Mouse (Mus musculus): Measurements from ENCODE around the gene C130050O18Rik. TPM values are rescaled to one million over a fixed set of nuclear protein-coding genes. Genes with fewer than 3 reads are reported as not detected.

The C130050O18Rik gene
- polyA plus RNA-seq, 1 experiment, result 0.25 TPM

DNA sequence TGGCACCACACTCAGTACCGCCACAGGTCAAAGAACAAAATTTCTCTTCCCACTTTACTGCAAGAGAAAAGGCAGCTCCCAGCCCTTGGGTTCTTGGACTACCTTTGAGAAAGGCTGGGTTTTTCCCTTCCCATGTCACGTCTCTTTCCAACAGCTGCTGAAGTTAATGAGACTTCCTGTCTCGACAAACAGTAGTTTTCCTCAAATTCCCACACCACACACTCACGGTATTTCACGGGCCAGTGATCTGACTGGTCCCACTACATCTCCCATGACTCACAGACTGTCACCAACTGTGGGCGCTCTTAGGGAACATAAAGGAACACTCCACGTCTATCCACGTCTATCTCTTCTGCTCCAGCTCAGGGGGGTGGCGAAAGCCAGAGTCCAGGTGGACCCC, 20.1 kb downstream of the C130050O18Rik start:
- Histone ChIP-seq H3K79me2 (ENCODE audit: control insufficient read depth, insufficient read depth) (no peaks in the 10 kb centered on the region), H3K36me3 (ENCODE audit: control insufficient read depth, insufficient read depth) (no peaks in the 10 kb centered on the region), H3K4me2 (ENCODE audit: low read depth) (peak overlapping the region; percentile 80), H3K27me3 (ENCODE audit: control insufficient read depth, insufficient read depth, insufficient read length) (no peaks in the 10 kb centered on the region), H3ac (ENCODE audit: control insufficient read depth, insufficient read length) (no peak overlapping the region), H3K4me3 (no peak overlapping the region)
- TF ChIP-seq REST (IDR thresholded peaks at IDR 0.05; ENCODE audit: insufficient read depth, insufficient read length), result no peak
- TF ChIP-seq TCF3 (IDR thresholded peaks at IDR 0.05; ENCODE audit: insufficient read length, low read depth), result no peak
- no peak for TF ChIP-seq SRF (IDR thresholded peaks at IDR 0.05; ENCODE audit: control insufficient read depth, insufficient read length, low read depth)
- TF ChIP-seq E2F4 (IDR thresholded peaks at IDR 0.05; ENCODE audit: insufficient read depth), result no peak
- no peak for TF ChIP-seq MYOG (IDR thresholded peaks at IDR 0.05; ENCODE audit: control insufficient read depth in 1 of 3, insufficient read depth in 1 of 3, insufficient read length in 2 of 3, low read depth in 2 of 3)
- no peak for TF ChIP-seq TCF12 (IDR thresholded peaks at IDR 0.05; ENCODE audit: insufficient read depth, poor library complexity, severe bottlenecking)
- no peak for TF ChIP-seq CEBPB (IDR thresholded peaks at IDR 0.05; ENCODE audit: insufficient read depth, poor library complexity, severe bottlenecking)
- TF ChIP-seq MYOD1 (IDR thresholded peaks at IDR 0.05; ENCODE audit: control insufficient read depth in 1 of 3, insufficient read length in 2 of 3, low read depth in 2 of 3), result no peak
- no peak for TF ChIP-seq POLR2A (IDR thresholded peaks at IDR 0.05; ENCODE audit: insufficient read length, low read depth)
- no peak for TF ChIP-seq USF1 (IDR thresholded peaks at IDR 0.05; ENCODE audit: low read depth)
- no peak for TF ChIP-seq POLR2AphosphoS2 (IDR thresholded peaks at IDR 0.05; ENCODE audit: insufficient read length, low read depth)
- TF ChIP-seq MAX (IDR thresholded peaks at IDR 0.05; ENCODE audit: low read depth), result no peak

DNA sequence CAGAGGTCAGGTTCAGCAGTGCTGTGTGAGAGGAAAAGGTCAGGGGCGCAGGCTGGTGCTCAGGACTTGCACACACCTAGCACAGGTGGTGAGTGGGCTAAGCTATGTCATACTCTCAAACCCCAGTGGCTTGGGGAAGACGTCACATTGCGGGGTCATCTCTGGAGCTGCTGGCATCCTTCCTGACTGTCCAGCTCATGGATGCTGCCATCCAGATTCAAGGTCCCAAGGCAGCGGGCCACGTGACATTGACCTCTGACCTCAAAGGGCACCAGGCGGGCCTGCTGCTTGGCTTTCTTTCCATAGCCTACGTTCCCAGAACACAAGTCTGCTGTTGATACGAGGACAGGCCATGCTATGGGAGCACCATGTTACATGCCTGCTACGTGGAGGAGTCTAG, 21.9 kb downstream of the C130050O18Rik start:
- Histone ChIP-seq H3K79me2 (ENCODE audit: control insufficient read depth, insufficient read depth) (no peaks in the 10 kb centered on the region), H3K36me3 (ENCODE audit: control insufficient read depth, insufficient read depth) (no peaks in the 10 kb centered on the region), H3K4me2 (ENCODE audit: low read depth) (no peak overlapping the region), H3K27me3 (ENCODE audit: control insufficient read depth, insufficient read depth, insufficient read length) (no peaks in the 10 kb centered on the region), H3K4me3 (no peak overlapping the region), H3ac (ENCODE audit: control insufficient read depth, insufficient read length) (no peak overlapping the region)
- TF ChIP-seq POLR2A (IDR thresholded peaks at IDR 0.05; ENCODE audit: insufficient read length, low read depth), result no peak
- TF ChIP-seq MAX (IDR thresholded peaks at IDR 0.05; ENCODE audit: low read depth), result no peak
- TF ChIP-seq USF1 (IDR thresholded peaks at IDR 0.05; ENCODE audit: low read depth), result no peak

DNA sequence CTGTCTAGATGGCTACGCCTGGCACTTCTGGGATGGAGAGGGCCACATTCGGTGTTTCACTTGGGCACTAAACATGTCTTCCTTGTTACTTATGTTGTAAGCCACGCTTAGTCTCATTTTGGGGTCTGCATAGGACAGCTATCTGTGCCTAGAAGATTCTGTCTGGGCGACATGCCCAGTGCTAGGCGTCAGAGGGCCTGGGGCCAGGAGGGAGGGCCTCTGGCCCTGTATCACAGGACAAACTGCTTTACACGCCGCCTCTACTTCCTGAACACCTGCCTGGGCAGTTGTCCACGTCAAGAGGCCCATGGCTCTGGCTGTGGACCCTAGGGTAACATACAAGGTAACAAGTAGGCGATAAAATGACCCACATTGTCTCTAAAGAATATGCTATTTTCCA, 22.9 kb downstream of the C130050O18Rik start:
- Histone ChIP-seq H3K27me3 (ENCODE audit: control insufficient read depth, insufficient read depth, insufficient read length) (no peaks in the 10 kb centered on the region), H3K79me2 (ENCODE audit: control insufficient read depth, insufficient read depth) (no peaks in the 10 kb centered on the region), H3K4me2 (ENCODE audit: low read depth) (no peak overlapping the region), H3K4me3 (no peak overlapping the region), H3ac (ENCODE audit: control insufficient read depth, insufficient read length) (no peak overlapping the region), H3K36me3 (ENCODE audit: control insufficient read depth, insufficient read depth) (no peaks in the 10 kb centered on the region)
- TF ChIP-seq E2F4 (IDR thresholded peaks at IDR 0.05; ENCODE audit: insufficient read depth) (no peak), POLR2A (IDR thresholded peaks at IDR 0.05; ENCODE audit: insufficient read length, low read depth) (no peak), CEBPB (IDR thresholded peaks at IDR 0.05; ENCODE audit: insufficient read depth, poor library complexity, severe bottlenecking) (no peak), POLR2AphosphoS2 (IDR thresholded peaks at IDR 0.05; ENCODE audit: insufficient read length, low read depth) (no peak), MYOD1 (IDR thresholded peaks at IDR 0.05; ENCODE audit: control insufficient read depth in 1 of 3, insufficient read length in 2 of 3, low read depth in 2 of 3) (no peak), REST (IDR thresholded peaks at IDR 0.05; ENCODE audit: insufficient read depth, insufficient read length) (no peak), TCF3 (IDR thresholded peaks at IDR 0.05; ENCODE audit: insufficient read length, low read depth) (no peak), USF1 (IDR thresholded peaks at IDR 0.05; ENCODE audit: low read depth) (no peak), TCF12 (IDR thresholded peaks at IDR 0.05; ENCODE audit: insufficient read depth, poor library complexity, severe bottlenecking) (no peak), MAX (IDR thresholded peaks at IDR 0.05; ENCODE audit: low read depth) (no peak), SRF (IDR thresholded peaks at IDR 0.05; ENCODE audit: control insufficient read depth, insufficient read length, low read depth) (no peak), MYOG (IDR thresholded peaks at IDR 0.05; ENCODE audit: control insufficient read depth in 1 of 3, insufficient read depth in 1 of 3, insufficient read length in 2 of 3, low read depth in 2 of 3) (no peak)

DNA sequence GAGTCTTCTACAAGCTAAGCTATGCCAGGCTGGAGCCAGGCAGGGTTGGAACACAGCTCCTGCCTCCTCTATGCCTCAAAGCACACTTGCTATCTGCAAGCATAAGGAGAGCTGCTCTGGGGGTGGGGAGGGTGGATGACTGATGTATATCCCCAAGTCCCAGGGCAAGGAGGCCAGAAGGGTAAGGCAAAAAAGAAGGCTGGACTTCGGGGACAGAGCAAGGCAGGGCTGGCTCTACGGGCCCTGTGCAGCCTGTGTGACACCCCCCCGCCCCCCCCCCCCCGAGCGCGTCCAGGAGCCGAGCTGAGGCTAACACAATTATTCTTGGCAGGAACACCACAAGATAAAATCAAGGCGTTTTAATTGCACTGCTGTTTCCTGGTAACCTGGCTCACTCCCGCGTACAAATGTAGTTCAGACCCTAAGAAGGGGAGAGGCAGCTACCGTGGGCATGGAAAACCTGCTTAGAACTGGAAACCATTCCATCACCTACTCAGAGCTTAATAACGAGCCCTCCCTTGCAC, 24.8 kb downstream of the C130050O18Rik start:
- Histone ChIP-seq H3K4me2 (ENCODE audit: low read depth) (no peak overlapping the region), H3K36me3 (ENCODE audit: control insufficient read depth, insufficient read depth) (no peaks in the 10 kb centered on the region)
- TF ChIP-seq MYOG (IDR thresholded peaks at IDR 0.05; ENCODE audit: control insufficient read depth in 1 of 3, insufficient read depth in 1 of 3, insufficient read length in 2 of 3, low read depth in 2 of 3), result no peak
- no peak for TF ChIP-seq TCF3 (IDR thresholded peaks at IDR 0.05; ENCODE audit: insufficient read length, low read depth)
- TF ChIP-seq TCF12 (IDR thresholded peaks at IDR 0.05; ENCODE audit: insufficient read depth, poor library complexity, severe bottlenecking), result no peak
- no peak for TF ChIP-seq E2F4 (IDR thresholded peaks at IDR 0.05; ENCODE audit: insufficient read depth)
- TF ChIP-seq MYOD1 (IDR thresholded peaks at IDR 0.05; ENCODE audit: control insufficient read depth in 1 of 3, insufficient read length in 2 of 3, low read depth in 2 of 3), result no peak

DNA sequence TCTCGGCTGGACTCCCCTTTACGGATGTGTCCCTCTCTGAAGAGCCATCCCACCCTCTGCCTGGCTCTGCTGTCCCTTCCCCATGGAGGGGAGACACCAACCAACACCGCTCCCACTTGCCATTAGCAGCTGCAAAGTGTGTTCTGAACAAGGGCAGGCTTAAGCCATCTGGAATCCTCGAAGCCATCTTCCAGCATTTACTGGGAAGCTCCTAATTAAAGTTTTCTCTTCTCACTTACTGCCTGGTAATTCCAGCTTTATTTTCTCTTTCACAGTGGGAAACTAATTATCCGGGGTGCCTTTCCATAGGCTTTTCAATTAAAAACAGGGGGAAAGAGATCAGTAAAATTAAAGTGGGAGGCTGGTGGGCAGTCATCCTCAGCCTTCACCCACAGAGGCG, 27.3 kb downstream of the C130050O18Rik start:
- H3K36me3 ChIP-seq (ENCODE audit: control insufficient read depth, insufficient read depth), result no peaks in the 10 kb centered on the region
- H3ac ChIP-seq (ENCODE audit: control insufficient read depth, insufficient read length), result no peak overlapping the region
- no peaks in the 10 kb centered on the region for H3K79me2 ChIP-seq (ENCODE audit: control insufficient read depth, insufficient read depth)
- H3K4me3 ChIP-seq, result no peak overlapping the region
- no peak overlapping the region for H3K4me2 ChIP-seq (ENCODE audit: low read depth)
- no peaks in the 10 kb centered on the region for H3K27me3 ChIP-seq (ENCODE audit: control insufficient read depth, insufficient read depth, insufficient read length)
- TF ChIP-seq MAX (IDR thresholded peaks at IDR 0.05; ENCODE audit: low read depth) (no peak), REST (IDR thresholded peaks at IDR 0.05; ENCODE audit: insufficient read depth, insufficient read length) (no peak), POLR2AphosphoS2 (IDR thresholded peaks at IDR 0.05; ENCODE audit: insufficient read length, low read depth) (no peak), CEBPB (IDR thresholded peaks at IDR 0.05; ENCODE audit: insufficient read depth, poor library complexity, severe bottlenecking) (no peak), POLR2A (IDR thresholded peaks at IDR 0.05; ENCODE audit: insufficient read length, low read depth) (no peak), TCF12 (IDR thresholded peaks at IDR 0.05; ENCODE audit: insufficient read depth, poor library complexity, severe bottlenecking) (no peak), MYOD1 (IDR thresholded peaks at IDR 0.05; ENCODE audit: control insufficient read depth in 1 of 3, insufficient read length in 2 of 3, low read depth in 2 of 3) (no peak)

More for the DNA sequence above, 24.8 kb downstream of the C130050O18Rik start:
- H3K27me3 ChIP-seq (ENCODE audit: control insufficient read depth, insufficient read depth, insufficient read length), result no peaks in the 10 kb centered on the region
- no peak overlapping the region for H3K4me3 ChIP-seq
- H3K79me2 ChIP-seq (ENCODE audit: control insufficient read depth, insufficient read depth), result no peaks in the 10 kb centered on the region
- H3ac ChIP-seq (ENCODE audit: control insufficient read depth, insufficient read length), result no peak overlapping the region

Measured in myocyte (in vitro differentiated cells).